Mouse (Mus musculus): ENCODE measurements around the gene Lpar5. TPM values are rescaled to one million over a fixed set of nuclear protein-coding genes. Genes with fewer than 3 reads are reported as not detected.
"Not testable (repeated sequence)": the region's sequence is repeated elsewhere in the genome, so short reads cannot be mapped to it uniquely, and the experiment has no call there.

Lpar5 gene
- polyA plus RNA-seq, 1 experiment = 13.9 TPM

- WGBS = 47% methylated on average over 20 of the region's 20 CpGs
- Histone ChIP-seq H3K4me3 (replicated peaks; ENCODE audit: extremely low read depth, low read depth, low read length) (no peak within 1 kb of the TSS), H3K4me1 (ENCODE audit: control insufficient read depth, insufficient read depth, low read length) (no peaks in the 10 kb centered on the region)
- no peak for DNase-seq
- TF ChIP-seq CTCF (IDR thresholded peaks at IDR 0.05; ENCODE audit: insufficient read depth, low read length) = no peak
- TF ChIP-seq POLR2A (IDR thresholded peaks at IDR 0.05; ENCODE audit: borderline replicate concordance, extremely low read depth, low read depth, low read length) = no peak
These were observed 18.0 kb upstream of the Lpar5 start, which contains the start of gene Acrbp for GRCm38 (mm10) chr6:125049678-125050077. TSS of gene Acrbp (plus strand) at chr6:125049689.

GRCm38 (mm10) chr6:125051237-125051636 is 16.5 kb upstream of the Lpar5 start:
- no peak overlapping the region for H3K4me3 ChIP-seq (replicated peaks; ENCODE audit: extremely low read depth, low read depth, low read length)
- no peak for DNase-seq
- no peaks in the 10 kb centered on the region for H3K4me1 ChIP-seq (ENCODE audit: control insufficient read depth, insufficient read depth, low read length)
- TF ChIP-seq POLR2A (IDR thresholded peaks at IDR 0.05; ENCODE audit: borderline replicate concordance, extremely low read depth, low read depth, low read length) (no peak), CTCF (IDR thresholded peaks at IDR 0.05; ENCODE audit: insufficient read depth, low read length) (peak; percentile 46)
- 59% methylated on average over 5 of the region's 5 CpGs for WGBS

GRCm38 (mm10) chr6:125061493-125061892 is 6.2 kb upstream of the Lpar5 start:
- 43% methylated on average over 6 of the region's 6 CpGs for WGBS
- no peak for DNase-seq
- TF ChIP-seq POLR2A (IDR thresholded peaks at IDR 0.05; ENCODE audit: borderline replicate concordance, extremely low read depth, low read depth, low read length) (no peak), CTCF (IDR thresholded peaks at IDR 0.05; ENCODE audit: insufficient read depth, low read length) (no peak)
- Histone ChIP-seq H3K4me1 (ENCODE audit: control insufficient read depth, insufficient read depth, low read length) (no peaks in the 10 kb centered on the region), H3K4me3 (replicated peaks; ENCODE audit: extremely low read depth, low read depth, low read length) (no peak overlapping the region)

GRCm38 (mm10) chr6:125062511-125062910 is 5.2 kb upstream of the Lpar5 start:
- no peaks in the 10 kb centered on the region for H3K4me1 ChIP-seq (ENCODE audit: control insufficient read depth, insufficient read depth, low read length)
- DNase-seq = no peak
- TF ChIP-seq CTCF (IDR thresholded peaks at IDR 0.05; ENCODE audit: insufficient read depth, low read length) = no peak
- TF ChIP-seq POLR2A (IDR thresholded peaks at IDR 0.05; ENCODE audit: borderline replicate concordance, extremely low read depth, low read depth, low read length) = no peak
- 82% methylated on average over 5 of the region's 5 CpGs for WGBS
- no peak overlapping the region for H3K4me3 ChIP-seq (replicated peaks; ENCODE audit: extremely low read depth, low read depth, low read length)

- DNase-seq = no peak
- TF ChIP-seq CTCF (IDR thresholded peaks at IDR 0.05; ENCODE audit: insufficient read depth, low read length) (no peak), POLR2A (IDR thresholded peaks at IDR 0.05; ENCODE audit: borderline replicate concordance, extremely low read depth, low read depth, low read length) (no peak)
- Histone ChIP-seq H3K4me3 (replicated peaks; ENCODE audit: extremely low read depth, low read depth, low read length) (no peak overlapping the region), H3K4me1 (ENCODE audit: control insufficient read depth, insufficient read depth, low read length) (no peaks in the 10 kb centered on the region)
- WGBS = 78% methylated on average over 6 of the region's 6 CpGs
These were observed 3.8 kb upstream of the Lpar5 start for GRCm38 (mm10) chr6:125063906-125064305.

GRCm38 (mm10) chr6:125065223-125065622 is 2.5 kb upstream of the Lpar5 start:
- DNase-seq; H3K4me1 ChIP-seq (ENCODE audit: control insufficient read depth, insufficient read depth, low read length); H3K4me3 ChIP-seq (replicated peaks; ENCODE audit: extremely low read depth, low read depth, low read length): not testable (repeated sequence)
- 40% methylated on average over 1 of the region's 1 CpGs for WGBS

GRCm38 (mm10) chr6:125071170-125071895 is 3.6 kb downstream of the Lpar5 start:
- TF ChIP-seq CTCF (IDR thresholded peaks at IDR 0.05; ENCODE audit: insufficient read depth, low read length) = no peak
- no peak for TF ChIP-seq POLR2A (IDR thresholded peaks at IDR 0.05; ENCODE audit: borderline replicate concordance, extremely low read depth, low read depth, low read length)
- no peak for DNase-seq

GRCm38 (mm10) chr6:125071896-125072279 is 4.2 kb downstream of the Lpar5 start:
- Histone ChIP-seq H3K4me3 (replicated peaks; ENCODE audit: extremely low read depth, low read depth, low read length) (no peak overlapping the region), H3K4me1 (ENCODE audit: control insufficient read depth, insufficient read depth, low read length) (no peaks in the 10 kb centered on the region)
- WGBS = 14% methylated on average over 2 of the region's 2 CpGs
- no peak for DNase-seq
- TF ChIP-seq POLR2A (IDR thresholded peaks at IDR 0.05; ENCODE audit: borderline replicate concordance, extremely low read depth, low read depth, low read length) (no peak), CTCF (IDR thresholded peaks at IDR 0.05; ENCODE audit: insufficient read depth, low read length) (no peak)

More at GRCm38 (mm10) chr6:125071170-125071895, 3.6 kb downstream of the Lpar5 start:
- WGBS = 74% methylated on average over 18 of the region's 18 CpGs
- peak overlapping the region; percentile 44 for H3K4me3 ChIP-seq (replicated peaks; ENCODE audit: extremely low read depth, low read depth, low read length)
- no peaks in the 10 kb centered on the region for H3K4me1 ChIP-seq (ENCODE audit: control insufficient read depth, insufficient read depth, low read length)

- WGBS = 54% methylated on average over 8 of the region's 8 CpGs
- H3K4me3 ChIP-seq (replicated peaks; ENCODE audit: extremely low read depth, low read depth, low read length) = no peak overlapping the region
- DNase-seq = no peak
- no peaks in the 10 kb centered on the region for H3K4me1 ChIP-seq (ENCODE audit: control insufficient read depth, insufficient read depth, low read length)
- TF ChIP-seq POLR2A (IDR thresholded peaks at IDR 0.05; ENCODE audit: borderline replicate concordance, extremely low read depth, low read depth, low read length) (no peak), CTCF (IDR thresholded peaks at IDR 0.05; ENCODE audit: insufficient read depth, low read length) (no peak)
These were observed 6.1 kb downstream of the Lpar5 start for GRCm38 (mm10) chr6:125073825-125074224.

GRCm38 (mm10) chr6:125081394-125081793 is 13.7 kb downstream of the Lpar5 start:
- 30% methylated on average over 25 of the region's 25 CpGs for WGBS
- no peak for TF ChIP-seq CTCF (IDR thresholded peaks at IDR 0.05; ENCODE audit: insufficient read depth, low read length)
- TF ChIP-seq POLR2A (IDR thresholded peaks at IDR 0.05; ENCODE audit: borderline replicate concordance, extremely low read depth, low read depth, low read length) = no peak
- DNase-seq = no peak
- Histone ChIP-seq H3K4me3 (replicated peaks; ENCODE audit: extremely low read depth, low read depth, low read length) (peak overlapping the region; percentile 43), H3K4me1 (ENCODE audit: control insufficient read depth, insufficient read depth, low read length) (peaks cover 3% of the 10 kb centered on the region; the same call in 1 of the 2 replicates)

Measured in lung, adult 2 months (tissue).